Mouse (Mus musculus) spleen, embryonic (tissue): ENCODE data around the gene Gm28048.

Experiments used
- CTCF ChIA-PET: fragments of 350-600 bp; sonication (Branson Sonifier 250); formaldehyde crosslinking; loops from one replicate; lab custom pipeline; 2022; lab: Charles Lee

Gm28048 gene

DNA sequence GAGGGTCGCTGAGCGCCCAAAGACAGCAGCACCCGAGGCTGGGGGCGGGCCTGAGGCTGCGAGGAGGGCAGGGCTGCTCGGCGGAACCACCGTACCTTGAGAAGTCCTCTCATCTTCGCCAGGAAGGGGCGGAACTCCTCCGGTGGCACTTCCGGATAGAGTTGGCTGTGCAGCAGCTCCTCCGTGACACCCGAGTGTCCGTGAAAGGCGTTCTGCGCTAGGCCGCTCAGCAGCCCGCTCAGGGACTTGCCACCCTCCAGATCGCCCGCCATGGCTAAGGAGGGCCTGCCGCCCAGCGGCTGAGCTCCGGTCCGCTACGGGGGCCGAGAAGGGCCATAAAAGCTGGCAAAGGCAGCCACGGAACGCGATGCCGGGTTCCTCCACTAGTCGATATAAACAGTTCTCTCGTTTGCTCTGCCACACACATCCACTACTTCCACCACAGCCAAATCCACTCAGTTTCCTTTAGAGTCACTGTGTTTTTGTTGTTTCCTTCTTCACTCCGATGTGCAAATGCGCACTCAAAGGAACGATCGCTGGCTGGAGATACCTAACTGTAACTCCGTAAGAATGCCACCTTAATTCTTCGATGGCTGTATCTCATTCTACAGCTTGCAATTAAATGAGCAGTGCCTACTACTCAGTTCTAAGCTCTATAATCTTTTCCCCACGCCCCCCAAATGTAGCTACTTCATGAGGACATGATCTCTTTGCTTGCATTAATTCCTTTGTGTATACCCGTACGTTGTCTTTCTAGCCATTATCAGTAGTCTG lies at the start of gene Gm28048, which contains the start of gene Commd1:
Gene Gm28048 (minus strand): TSS at position 107 of the 774 bp plus-strand sequence.
Gene Commd1 (minus strand): TSS at position 399 of the 774 bp plus-strand sequence.
- CTCF ChIA-PET = interaction anchor here (0.7 to 0.9 kb wide), 3 partner anchors 26 to 693 kb away, joined by 3 to 6 read pairs (median 3); no protein-coding TSS in a partner anchor

GRCm38 (mm10) chr11:23029399-23029798 lies 47.5 kb upstream of the Gm28048 start:
- CTCF ChIA-PET = no interaction called here

DNA sequence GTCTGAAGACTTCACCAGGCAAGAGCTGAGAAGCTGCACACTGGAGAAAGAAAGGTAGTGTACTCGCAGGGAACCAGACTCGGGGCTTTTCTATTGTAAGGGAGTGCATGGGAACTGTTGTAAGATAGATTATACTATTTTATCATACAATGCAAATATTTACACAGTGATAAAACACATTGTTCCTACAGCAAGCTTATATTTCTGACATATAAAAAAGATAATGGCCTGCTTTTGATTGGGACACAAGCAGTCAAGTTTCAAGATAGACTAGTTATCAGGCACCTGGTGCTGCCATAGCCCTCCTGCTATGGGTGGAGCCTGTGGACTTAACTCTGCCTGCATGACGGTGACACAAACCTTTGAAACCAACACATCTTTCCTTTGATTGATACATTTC lies 47.1 kb upstream of the Gm28048 start:
- CTCF ChIA-PET = no interaction called here

GRCm38 (mm10) chr11:23024169-23024568 lies 42.3 kb upstream of the Gm28048 start:
- CTCF ChIA-PET = no interaction called here

DNA sequence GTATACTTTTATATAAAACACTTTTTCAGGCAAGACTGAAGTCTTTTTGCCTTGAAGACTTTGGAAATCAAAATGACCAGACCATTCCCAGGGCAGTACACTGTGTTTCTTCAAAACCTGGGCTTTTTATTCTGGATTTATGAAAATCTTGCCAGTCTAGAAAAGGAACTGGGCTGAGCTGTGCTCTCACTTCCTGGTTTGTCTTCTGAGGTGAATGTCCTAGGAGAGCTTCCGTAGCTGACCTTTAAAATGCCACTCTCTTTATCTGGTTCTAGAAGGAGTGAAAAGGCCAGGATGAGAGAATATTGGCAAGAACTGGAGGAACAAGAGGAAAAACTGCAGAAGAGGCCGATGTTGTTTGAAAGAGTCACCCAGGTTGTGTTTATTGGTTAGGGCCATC lies 41.3 kb upstream of the Gm28048 start:
- CTCF ChIA-PET = no interaction called here

- CTCF ChIA-PET = no interaction called here
Observed at GRCm38 (mm10) chr11:23020841-23021240, 39.0 kb upstream of the Gm28048 start.

GRCm38 (mm10) chr11:23020116-23020770 lies 38.4 kb upstream of the Gm28048 start:
- CTCF ChIA-PET = no interaction called here

- CTCF ChIA-PET = interaction anchor here (0.6 kb wide), 1 partner anchor 329 kb away, joined by 3 read pairs; no protein-coding TSS in a partner anchor
Observed at GRCm38 (mm10) chr11:23017943-23018342, 36.1 kb upstream of the Gm28048 start.

GRCm38 (mm10) chr11:23014996-23015395 lies 33.1 kb upstream of the Gm28048 start:
- CTCF ChIA-PET = no interaction called here

GRCm38 (mm10) chr11:23013580-23014294 lies 31.8 kb upstream of the Gm28048 start:
- CTCF ChIA-PET = interaction anchor here (0.6 kb wide), 1 partner anchor 100 kb away, joined by 3 read pairs; no protein-coding TSS in a partner anchor

DNA sequence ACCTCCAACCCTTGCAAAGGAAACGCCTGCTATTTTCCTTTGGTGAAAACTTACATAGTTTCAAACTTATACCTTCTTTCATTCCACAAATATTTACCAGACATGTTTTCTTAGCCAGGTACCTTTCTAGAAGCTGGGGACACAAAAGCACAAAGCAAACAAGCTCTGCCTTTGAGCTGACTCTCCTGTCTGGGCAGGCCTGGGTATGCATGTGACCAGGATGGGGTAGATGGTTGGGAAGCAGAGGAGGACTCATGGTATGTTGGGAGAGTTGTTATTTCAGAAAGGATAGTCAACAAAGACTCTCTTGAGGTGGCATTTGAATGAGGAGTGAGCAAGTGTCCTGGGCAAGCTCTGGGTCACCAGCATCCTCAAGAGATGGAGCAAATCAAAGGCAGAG lies 31.2 kb upstream of the Gm28048 start:
- CTCF ChIA-PET = interaction anchor here (0.6 kb wide), 1 partner anchor 100 kb away, joined by 3 read pairs; no protein-coding TSS in a partner anchor

GRCm38 (mm10) chr11:23008824-23009200 lies 26.9 kb upstream of the Gm28048 start:
- CTCF ChIA-PET = interaction anchor here (0.7 kb wide), 1 partner anchor 247 kb away, joined by 4 read pairs; no protein-coding TSS in a partner anchor

DNA sequence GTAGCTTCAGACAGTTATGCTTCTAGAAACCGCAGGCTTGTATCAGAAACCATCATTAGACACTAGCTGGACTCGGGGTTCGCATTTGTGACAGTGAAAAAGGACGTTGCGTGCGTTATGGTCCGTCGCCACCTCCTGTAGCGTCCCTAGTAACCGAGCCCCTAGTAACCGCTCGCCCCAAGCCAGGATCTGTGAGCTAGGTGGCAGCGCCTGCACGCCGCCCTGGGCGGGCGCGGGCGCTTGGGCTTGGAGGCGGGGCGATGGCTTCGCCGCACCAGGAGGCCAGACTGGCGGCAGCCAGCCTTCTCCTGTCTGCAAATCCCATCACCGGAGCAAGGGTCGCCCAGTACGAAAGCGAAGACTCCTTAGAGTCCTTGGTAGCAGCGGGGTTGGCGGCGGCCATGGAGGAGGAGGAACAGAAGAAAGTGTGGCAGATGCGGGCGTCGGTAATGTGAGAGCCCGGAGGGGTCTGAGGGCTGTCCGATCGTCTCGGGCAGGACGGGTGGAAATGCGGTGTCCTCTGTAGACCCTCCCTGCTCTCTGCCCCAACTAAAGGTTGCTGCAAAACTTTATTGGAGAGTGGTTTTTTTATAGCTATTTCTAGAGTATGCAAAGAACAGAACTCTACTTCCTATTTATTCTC lies 26.4 kb upstream of the Gm28048 start:
- CTCF ChIA-PET = no interaction called here

GRCm38 (mm10) chr11:23007481-23008180 lies 25.7 kb upstream of the Gm28048 start, which contains the start of gene Fam161a:
Gene Fam161a, plus strand, starts transcription at chr11:23007531.
- CTCF ChIA-PET = interaction anchor here (0.6 to 1.1 kb wide), 3 partner anchors 14 to 204 kb away, joined by 3 to 4 read pairs (median 3); partner anchors contain the start of gene Cct4

DNA sequence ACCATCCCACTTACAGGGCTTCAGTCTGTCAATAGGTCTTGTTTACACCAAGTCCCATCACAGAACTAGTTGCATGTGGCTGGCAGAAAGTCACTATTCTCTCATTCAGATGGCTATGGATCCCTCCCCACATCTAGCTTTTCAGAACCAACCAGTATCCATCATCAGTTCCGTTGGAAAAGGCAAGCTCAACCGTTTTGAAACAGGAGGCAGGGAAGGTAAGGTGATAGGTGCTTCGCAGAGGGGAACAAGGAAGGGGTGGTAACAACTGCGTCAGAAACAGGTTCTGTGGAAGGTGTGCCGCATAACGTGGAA lies 25.2 kb upstream of the Gm28048 start:
- CTCF ChIA-PET = interaction anchor here (0.6 to 1.1 kb wide), 3 partner anchors 14 to 205 kb away, joined by 3 to 4 read pairs (median 3); partner anchors contain the start of gene Cct4

DNA sequence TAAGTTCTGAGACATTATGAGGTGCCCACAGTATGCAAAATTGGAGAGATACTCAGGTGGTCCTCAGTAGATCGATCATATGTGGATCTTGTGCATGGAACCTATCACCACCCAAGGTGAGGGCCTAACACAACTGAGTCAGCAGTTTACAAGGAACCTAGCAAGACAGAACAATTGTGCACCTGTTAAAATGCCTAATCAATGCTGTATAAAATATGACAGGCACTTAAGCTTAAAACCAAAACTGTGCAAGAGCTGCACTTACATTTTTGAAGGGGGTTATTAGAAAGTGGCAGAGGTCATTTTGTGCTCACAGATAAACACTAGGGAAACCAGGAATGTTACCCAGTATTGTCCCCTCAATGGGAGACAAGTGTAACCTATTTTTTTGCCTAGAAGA lies 23.4 kb upstream of the Gm28048 start:
- CTCF ChIA-PET = no interaction called here

DNA sequence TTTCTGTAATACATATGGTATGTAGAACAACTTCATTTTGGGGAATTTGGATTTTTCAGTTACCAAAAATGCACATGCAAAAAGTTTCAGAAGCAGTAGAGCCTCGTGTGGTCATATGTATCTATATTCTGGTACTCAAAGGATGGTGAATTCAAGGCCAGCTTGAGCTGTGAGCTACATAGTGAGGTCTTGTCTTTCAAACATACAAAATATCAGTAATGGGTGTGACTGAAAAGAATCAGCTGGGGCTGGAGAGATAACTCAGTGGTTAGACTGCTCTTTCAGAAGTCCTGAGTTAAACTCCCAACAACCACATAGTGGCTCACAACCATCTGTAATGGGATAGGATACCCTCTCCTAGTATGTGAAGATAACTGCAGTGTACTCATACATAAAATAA lies 16.4 kb upstream of the Gm28048 start:
- CTCF ChIA-PET = no interaction called here

GRCm38 (mm10) chr11:22995461-22995860 lies 13.6 kb upstream of the Gm28048 start:
- CTCF ChIA-PET = no interaction called here

DNA sequence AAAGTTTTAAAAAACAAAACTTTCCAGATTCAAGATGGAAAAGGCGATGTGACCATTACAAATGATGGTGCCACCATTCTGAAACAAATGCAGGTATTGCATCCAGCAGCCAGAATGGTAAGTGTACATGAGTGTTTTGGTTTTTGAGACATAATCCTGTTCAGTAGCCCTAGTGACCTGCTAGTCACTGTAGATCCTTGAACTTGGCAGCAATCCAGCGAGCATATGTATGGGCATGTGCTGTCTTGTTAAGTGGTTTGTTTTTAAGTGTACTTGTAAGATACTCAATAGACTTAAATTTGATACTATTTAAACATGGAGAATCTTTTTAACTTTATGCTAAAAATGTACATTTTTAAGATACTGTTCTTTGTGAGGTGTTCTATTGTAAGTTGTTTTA lies 12.4 kb upstream of the Gm28048 start:
- CTCF ChIA-PET = interaction anchor here (0.6 kb wide), 1 partner anchor 337 kb away, joined by 5 read pairs; no protein-coding TSS in a partner anchor

GRCm38 (mm10) chr11:22991218-22991835 lies 9.4 kb upstream of the Gm28048 start:
- CTCF ChIA-PET = interaction anchor here (0.5 to 1.7 kb wide), 2 partner anchors 16 to 51 kb away, joined by 3 read pairs; partner anchors contain the start of gene Fam161a
